Mouse (Mus musculus) stomach, postnatal 0 days (tissue): ENCODE measurements around the gene Cep83. TPM values are rescaled to one million over a fixed set of nuclear protein-coding genes. Genes with fewer than 3 reads are reported as not detected.

Source experiments
- ATAC-seq: fragments of 200-750 bp; cut with Nextera tagmentation; 2 replicates; pipeline ENCODE4 v1.8.0; 2017; ENCODE audit not compliant: low FRiP score, low TSS enrichment
- DNase-seq: peaks from one replicate; pipeline ENCODE4 v3.0.0-alpha.2; 2016; ENCODE audit warnings: low spot score
- H3K27ac ChIP-seq: fragments of 300-500 bp; sonication (generic); replicated peaks from 2 replicates; pipeline ENCODE4 v1.5.1; 2014; ENCODE audit warnings: mild to moderate bottlenecking, control low read depth
- H3K27me3 ChIP-seq: fragments of 300-500 bp; sonication (generic); 2 replicates; pipeline ENCODE4 v1.6.1; 2014; ENCODE audit warnings: low read length; ENCODE audit not compliant: control insufficient read depth, insufficient read depth
- H3K36me3 ChIP-seq: fragments of 300-500 bp; sonication (generic); 2 replicates; pipeline ENCODE4 v1.6.1; 2014; ENCODE audit warnings: low read length, mixed read lengths; ENCODE audit not compliant: control insufficient read depth, insufficient read depth
- H3K4me1 ChIP-seq: fragments of 300-500 bp; sonication (generic); replicated peaks from 2 replicates; pipeline ENCODE4 v1.6.1; 2014; ENCODE audit warnings: antibody characterized with exemption; ENCODE audit not compliant: control insufficient read depth, insufficient read depth
- H3K4me2 ChIP-seq: fragments of 300-500 bp; sonication (generic); replicated peaks from 2 replicates; pipeline ENCODE4 v1.6.1; 2014; ENCODE audit warnings: low read depth, mild to moderate bottlenecking, control low read depth, moderate library complexity
- H3K4me3 ChIP-seq: fragments of 300-500 bp; sonication (generic); 2 replicates; pipeline ENCODE4 v1.5.1; 2014; ENCODE audit warnings: low read depth, low read length, control low read depth
- H3K9ac ChIP-seq: fragments of 300-500 bp; sonication (generic); 2 replicates; pipeline ENCODE4 v1.6.1; 2014; ENCODE audit warnings: mild to moderate bottlenecking, low read length, control low read depth, mixed read lengths
- H3K9me3 ChIP-seq: fragments of 300-500 bp; sonication (generic); 2 replicates; pipeline ENCODE4 v1.6.1; 2016; ENCODE audit warnings: low read length; ENCODE audit not compliant: control insufficient read depth
- CTCF ChIP-seq: IDR thresholded peaks from 2 replicates; pipeline ENCODE4 v1.5.1; 2016; ENCODE audit warnings: antibody characterized with exemption, low read depth, mild to moderate bottlenecking, moderate library complexity
- EP300 ChIP-seq: optimal IDR thresholded peaks from 2 replicates; pipeline ENCODE3; 2016; ENCODE audit warnings: antibody characterized with exemption
- WGBS: fragments of 180-500 bp; shearing (Covaris S2); extraction: QIAGEN DNeasy Blood & Tissue Kit; methylation state at CpG from one replicate; pipeline ENCODE4 v1.1.7; 2014; 5-methylcytosine and 5-hydroxymethylcytosine counted together
- polyA plus RNA-seq: library from polyadenylated mRNA; unstranded; fragments of >200 nt; fragmentation: Nextera tagmentation; extraction: Ambion mirVana; gene quantifications from 2 replicates; pipeline ENCODE4 v1.2.1, GENCODE M21; 2015

Cep83 gene
- polyA plus RNA-seq = 9.1 and 9.9 TPM in 2 replicates

DNA sequence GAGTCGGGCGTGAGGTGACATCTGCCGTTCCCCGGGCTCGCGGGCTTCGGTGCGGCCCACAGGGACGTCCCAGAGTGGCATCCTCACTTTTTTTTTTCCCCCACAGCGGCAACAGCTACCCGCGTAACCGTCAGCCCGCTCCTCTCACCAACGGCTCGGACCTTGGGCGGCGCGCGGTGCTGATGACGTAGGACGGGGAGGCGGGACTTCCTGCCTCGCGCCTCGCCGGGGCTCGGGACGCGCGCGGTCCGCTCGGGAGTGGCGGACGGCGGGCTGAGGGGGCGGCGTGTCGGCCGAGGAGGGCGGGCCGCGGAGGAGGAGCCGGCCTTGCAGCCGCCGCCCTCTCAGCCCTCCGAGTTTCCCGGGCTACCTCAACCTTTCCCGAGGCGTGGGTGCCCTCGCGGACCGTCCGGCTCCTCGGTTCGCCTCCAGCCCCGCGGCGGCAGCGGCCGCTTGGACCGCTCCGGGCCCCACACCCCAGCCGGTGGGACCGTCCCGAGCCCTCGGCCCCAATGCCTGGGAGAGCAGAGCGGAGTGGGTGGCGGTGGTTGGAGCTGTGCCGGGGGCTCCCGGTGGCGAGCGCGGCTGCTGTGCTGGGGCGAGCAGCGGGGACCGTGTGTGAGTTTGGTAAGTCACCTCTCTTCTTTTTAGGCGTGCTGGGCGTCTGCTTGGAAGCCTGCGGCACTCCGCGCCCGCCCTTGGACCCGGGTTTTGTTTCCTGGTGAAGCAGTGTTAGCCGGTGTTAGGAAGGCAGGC, at the start of gene Cep83:
Gene Cep83 (plus strand): TSS at position 235 of the 756 bp plus-strand sequence.
- DNase-seq = peak; percentile 96
- no peaks in the 10 kb centered on the region for H3K36me3 ChIP-seq
- peak within 1 kb of the TSS; percentile 71 for H3K4me2 ChIP-seq
- H3K9me3 ChIP-seq = no peaks in the 10 kb centered on the region
- under 1% methylated on average over 82 of the region's 86 CpGs for WGBS
- H3K27me3 ChIP-seq = no peaks in the 10 kb centered on the region
- ATAC-seq = peak; percentile 99
- peak within 1 kb of the TSS; percentile 96 for H3K27ac ChIP-seq
- H3K9ac ChIP-seq = peak within 1 kb of the TSS; percentile 96
- no peaks in the 10 kb centered on the region for H3K4me1 ChIP-seq
- H3K4me3 ChIP-seq = peak within 1 kb of the TSS; percentile 87
- TF ChIP-seq CTCF (no peak; the same call in 1 of the 2 replicates), EP300 (no peak)

DNA sequence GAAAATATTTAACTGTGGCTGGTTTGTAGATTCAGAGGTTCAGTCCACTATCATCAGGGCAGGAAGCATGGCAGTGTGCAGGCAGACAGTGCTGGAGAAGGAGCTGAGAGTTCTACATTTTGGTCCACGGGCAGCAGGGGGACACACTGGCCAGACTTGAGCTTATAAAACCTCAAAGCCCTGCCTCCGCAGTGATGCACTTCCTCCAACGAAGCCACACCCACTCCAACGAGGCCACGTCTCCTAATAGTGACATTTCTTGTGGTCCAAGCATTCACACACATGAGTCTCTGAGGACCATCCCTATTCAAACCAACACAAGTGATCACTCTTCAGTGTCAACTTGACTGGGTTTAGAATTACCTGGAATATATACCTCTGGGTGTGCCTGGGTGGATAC, 49.2 kb upstream of the Cep83 start:
- DNase-seq = no peak
- TF ChIP-seq CTCF = no peak
- TF ChIP-seq EP300 = no peak
- Histone ChIP-seq H3K4me2 (no peak overlapping the region), H3K27ac (no peak overlapping the region), H3K4me1 (no peaks in the 10 kb centered on the region), H3K4me3 (no peak overlapping the region), H3K27me3 (no peaks in the 10 kb centered on the region), H3K36me3 (no peaks in the 10 kb centered on the region), H3K9me3 (no peaks in the 10 kb centered on the region), H3K9ac (no peak overlapping the region)
- no peak for ATAC-seq
- 67% methylated on average over 5 of the region's 5 CpGs for WGBS

DNA sequence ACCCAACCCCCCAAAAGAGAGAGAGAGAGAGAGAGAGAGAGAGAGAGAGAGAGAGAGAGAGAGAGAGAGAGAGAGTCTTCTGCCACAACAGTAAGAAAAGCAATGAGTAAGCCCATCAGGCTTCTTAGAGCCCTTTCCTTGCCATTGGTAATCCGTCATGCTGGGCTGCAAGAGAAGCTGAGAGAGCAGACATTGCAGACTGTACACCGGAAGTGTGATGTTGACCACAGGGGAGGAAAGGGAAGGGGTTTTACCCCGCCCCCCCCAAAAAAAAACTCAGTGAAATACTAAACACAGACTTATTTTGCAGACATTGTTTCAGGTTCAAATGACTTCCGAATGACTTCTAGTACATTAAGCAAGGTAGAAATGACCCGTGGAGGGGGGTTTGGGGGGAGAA, 48.4 kb upstream of the Cep83 start:
- H3K36me3 ChIP-seq = no peaks in the 10 kb centered on the region
- no peaks in the 10 kb centered on the region for H3K27me3 ChIP-seq
- H3K9ac ChIP-seq = no peak overlapping the region
- no peak overlapping the region for H3K4me2 ChIP-seq
- H3K4me3 ChIP-seq = no peak overlapping the region
- WGBS = 71% methylated on average over 5 of the region's 5 CpGs
- DNase-seq (no peak), ATAC-seq (no peak)
- TF ChIP-seq CTCF = no peak
- TF ChIP-seq EP300 = no peak
- H3K9me3 ChIP-seq = no peaks in the 10 kb centered on the region
- no peak overlapping the region for H3K27ac ChIP-seq
- no peaks in the 10 kb centered on the region for H3K4me1 ChIP-seq

DNA sequence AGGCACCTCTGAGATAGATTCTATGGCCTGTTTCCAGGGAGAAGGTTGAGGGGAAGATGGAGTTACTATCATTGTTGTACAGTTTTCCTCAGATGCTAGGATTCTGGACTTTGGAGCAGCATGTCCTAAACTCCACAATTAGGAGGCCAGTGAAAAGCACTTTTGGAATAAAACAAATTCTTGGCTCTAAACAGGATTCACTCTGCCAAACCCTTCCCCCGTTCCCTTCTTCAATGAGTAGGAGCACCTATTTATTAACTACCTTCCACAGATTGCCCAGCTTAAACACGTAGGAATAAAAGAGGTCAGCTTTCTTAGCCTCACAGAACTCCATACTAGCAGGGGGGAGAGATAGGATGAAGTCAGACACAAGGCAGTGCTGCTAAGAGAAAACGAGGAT, 24.4 kb upstream of the Cep83 start:
- Histone ChIP-seq H3K4me1 (no peaks in the 10 kb centered on the region), H3K27ac (no peak overlapping the region), H3K4me2 (no peak overlapping the region), H3K4me3 (no peak overlapping the region), H3K36me3 (no peaks in the 10 kb centered on the region), H3K9me3 (no peaks in the 10 kb centered on the region), H3K27me3 (no peaks in the 10 kb centered on the region), H3K9ac (no peak overlapping the region)
- TF ChIP-seq EP300 = no peak
- TF ChIP-seq CTCF = no peak
- 64% methylated on average over 3 of the region's 3 CpGs for WGBS
- ATAC-seq (no peak), DNase-seq (no peak)

DNA sequence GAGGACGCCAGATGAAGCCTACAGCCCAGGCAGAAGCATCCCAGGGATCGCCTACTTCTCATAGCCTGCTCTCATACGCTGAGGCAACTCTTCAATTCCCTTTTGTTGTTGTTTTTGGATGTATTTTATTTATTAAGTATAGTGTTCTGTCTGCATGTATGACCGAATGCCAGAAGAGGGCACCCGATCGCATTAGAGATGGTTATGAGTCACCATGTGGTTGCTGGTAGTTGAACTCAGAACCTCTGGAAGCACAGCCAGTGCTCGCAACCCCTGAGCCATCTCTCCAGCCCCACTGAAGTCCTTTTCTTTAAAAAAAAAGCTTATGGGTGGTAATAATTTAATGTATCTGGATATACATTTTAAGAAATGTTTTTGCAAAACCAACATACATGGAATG, 24.0 kb upstream of the Cep83 start:
- H3K27me3 ChIP-seq = no peaks in the 10 kb centered on the region
- H3K4me2 ChIP-seq = no peak overlapping the region
- no peaks in the 10 kb centered on the region for H3K4me1 ChIP-seq
- H3K27ac ChIP-seq = no peak overlapping the region
- no peaks in the 10 kb centered on the region for H3K36me3 ChIP-seq
- TF ChIP-seq CTCF = no peak
- TF ChIP-seq EP300 = no peak
- DNase-seq (no peak), ATAC-seq (no peak)
- 93% methylated on average over 7 of the region's 7 CpGs for WGBS
- H3K9me3 ChIP-seq = no peaks in the 10 kb centered on the region
- H3K4me3 ChIP-seq = no peak overlapping the region
- H3K9ac ChIP-seq = no peak overlapping the region

DNA sequence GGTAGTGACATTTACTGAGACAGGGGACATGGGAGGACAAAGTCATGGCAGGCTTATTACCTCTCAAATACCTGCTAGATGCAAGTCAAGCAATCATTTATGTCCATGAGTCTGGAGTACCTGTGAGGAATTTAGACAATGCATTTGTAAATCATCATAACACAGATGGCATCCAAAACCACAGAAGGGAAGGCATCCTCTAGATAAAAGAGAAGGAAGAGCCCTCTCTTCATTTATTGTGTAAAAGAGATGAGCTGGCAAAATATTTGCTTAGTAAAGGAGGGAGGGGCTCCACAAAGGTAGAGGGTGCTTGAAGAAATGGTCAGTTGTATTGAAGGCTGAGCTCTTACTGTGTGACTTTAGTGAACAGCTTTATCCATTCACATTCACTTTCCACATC, 20.3 kb upstream of the Cep83 start:
- TF ChIP-seq EP300 (no peak), CTCF (no peak)
- no peak for ATAC-seq
- H3K27ac ChIP-seq = no peak overlapping the region

More for the DNA sequence above, 20.3 kb upstream of the Cep83 start:
- no peaks in the 10 kb centered on the region for H3K4me1 ChIP-seq
- no peaks in the 10 kb centered on the region for H3K36me3 ChIP-seq
- no peak for DNase-seq
- H3K9me3 ChIP-seq = no peaks in the 10 kb centered on the region
- H3K9ac ChIP-seq = no peak overlapping the region
- no peaks in the 10 kb centered on the region for H3K27me3 ChIP-seq
- no peak overlapping the region for H3K4me2 ChIP-seq
- no peak overlapping the region for H3K4me3 ChIP-seq
